Mouse (Mus musculus): ENCODE data around the gene Calml3. TPM values are rescaled to one million over a fixed set of nuclear protein-coding genes. Genes with fewer than 3 reads are reported as not detected.

Gene Calml3
- polyA plus RNA-seq, 1 experiment, result not detected

DNA sequence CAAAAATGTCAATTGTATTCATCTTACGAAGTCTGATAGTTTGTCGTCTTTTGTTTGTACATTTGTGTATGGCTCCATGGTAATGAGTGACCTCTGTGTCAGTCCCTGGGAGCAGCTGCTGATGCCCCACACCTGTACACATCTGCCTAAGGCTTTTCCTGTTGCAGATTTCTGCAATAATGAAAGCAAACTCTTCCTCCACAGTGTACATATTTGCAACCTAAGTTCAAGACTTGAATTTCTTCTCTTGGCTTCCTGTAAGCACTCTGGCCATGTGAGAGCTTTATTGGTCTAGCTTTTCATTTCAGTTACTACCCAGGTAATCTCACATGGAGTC, 14.6 kb upstream of the Calml3 start:
- TF ChIP-seq CTCF (IDR thresholded peaks at IDR 0.05; ENCODE audit: insufficient read depth, low read depth, low read length) (no peak), POLR2A (IDR thresholded peaks at IDR 0.05; ENCODE audit: insufficient read depth, low read depth, low read length) (no peak)
- Histone ChIP-seq H3K4me3 (ENCODE audit: insufficient read depth, low read depth, low read length) (no peak overlapping the region), H3K4me1 (ENCODE audit: control insufficient read depth, insufficient read depth, low read length) (no peaks in the 10 kb centered on the region), H3K27ac (ENCODE audit: insufficient read depth, low read depth, low read length) (no peak overlapping the region)
- 89% methylated on average over 2 of the region's 2 CpGs for WGBS

DNA sequence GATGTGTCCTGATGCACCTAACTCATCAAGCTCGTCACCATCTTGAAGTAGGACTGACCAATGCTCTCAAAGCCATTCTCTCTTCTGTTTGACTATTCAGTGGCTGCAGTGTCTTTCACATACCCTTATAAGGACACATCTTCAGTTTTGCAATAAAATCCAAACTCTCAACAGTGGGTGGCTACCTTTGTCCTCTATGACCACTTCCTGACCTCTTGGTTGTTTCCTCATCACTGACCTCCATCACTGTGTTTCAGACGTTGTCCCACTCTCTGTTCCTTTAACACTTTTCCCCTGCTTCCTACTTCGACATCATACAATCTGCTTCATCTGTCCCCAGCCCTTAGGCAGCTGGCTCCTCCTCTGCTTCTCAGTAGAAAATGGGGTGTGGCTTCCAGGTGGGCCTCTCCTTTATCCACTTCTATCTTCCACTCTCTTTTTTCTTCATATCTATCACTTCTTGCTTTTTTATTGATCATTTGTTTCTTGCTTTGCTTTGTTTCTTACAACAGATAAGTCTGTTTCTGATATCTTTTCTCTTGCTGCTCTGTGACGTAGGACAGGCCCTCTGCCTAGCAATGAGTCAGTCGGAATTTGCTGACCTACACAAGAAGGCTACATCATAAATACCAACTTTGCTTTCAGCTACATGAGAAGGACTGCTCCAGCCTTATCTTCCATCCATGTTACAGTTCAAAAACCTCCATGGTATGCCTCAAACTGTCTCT, 14.1 kb upstream of the Calml3 start:
- H3K4me3 ChIP-seq (ENCODE audit: insufficient read depth, low read depth, low read length), result no peak overlapping the region
- no peaks in the 10 kb centered on the region for H3K4me1 ChIP-seq (ENCODE audit: control insufficient read depth, insufficient read depth, low read length)
- no peak overlapping the region for H3K27ac ChIP-seq (ENCODE audit: insufficient read depth, low read depth, low read length)
- 87% methylated on average over 5 of the region's 5 CpGs for WGBS
- TF ChIP-seq CTCF (IDR thresholded peaks at IDR 0.05; ENCODE audit: insufficient read depth, low read depth, low read length) (no peak), POLR2A (IDR thresholded peaks at IDR 0.05; ENCODE audit: insufficient read depth, low read depth, low read length) (no peak)

DNA sequence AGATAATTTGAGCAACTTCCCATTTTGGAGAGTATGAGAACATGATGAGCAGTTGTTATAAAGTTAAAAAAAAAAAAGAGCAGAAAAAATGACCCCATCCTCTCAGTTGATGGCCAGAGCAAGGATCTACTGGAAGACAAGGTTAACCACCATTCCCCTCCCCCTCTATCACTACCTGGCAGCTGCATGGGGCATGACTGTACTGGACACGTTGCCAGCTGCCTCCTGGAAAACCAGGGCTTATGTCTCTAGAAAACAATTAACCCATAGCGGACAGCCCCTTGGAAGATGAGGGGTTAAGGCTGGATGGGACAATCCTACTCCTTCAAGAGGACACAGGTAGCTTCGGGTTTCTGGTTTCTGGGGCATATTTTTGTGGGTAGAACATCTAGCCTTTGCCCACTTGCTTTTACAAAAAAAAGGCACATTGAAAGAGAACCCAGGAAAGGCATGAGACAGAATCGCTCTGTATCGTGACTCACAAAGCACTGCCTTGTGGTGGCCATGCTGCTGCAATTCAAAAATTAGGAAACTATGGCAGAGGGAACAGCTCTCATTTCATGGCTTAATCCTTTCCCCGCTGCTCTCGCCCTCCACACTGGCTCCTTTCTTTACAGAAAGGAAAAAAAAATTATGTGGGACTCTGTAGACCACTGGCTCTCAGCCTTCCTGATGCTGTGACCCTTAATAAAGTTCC, 3.2 kb upstream of the Calml3 start:
- TF ChIP-seq CTCF (IDR thresholded peaks at IDR 0.05; ENCODE audit: insufficient read depth, low read depth, low read length), result no peak
- TF ChIP-seq POLR2A (IDR thresholded peaks at IDR 0.05; ENCODE audit: insufficient read depth, low read depth, low read length), result no peak
- no peaks in the 10 kb centered on the region for H3K4me1 ChIP-seq (ENCODE audit: control insufficient read depth, insufficient read depth, low read length)
- 42% methylated on average over 7 of the region's 7 CpGs for WGBS

DNA sequence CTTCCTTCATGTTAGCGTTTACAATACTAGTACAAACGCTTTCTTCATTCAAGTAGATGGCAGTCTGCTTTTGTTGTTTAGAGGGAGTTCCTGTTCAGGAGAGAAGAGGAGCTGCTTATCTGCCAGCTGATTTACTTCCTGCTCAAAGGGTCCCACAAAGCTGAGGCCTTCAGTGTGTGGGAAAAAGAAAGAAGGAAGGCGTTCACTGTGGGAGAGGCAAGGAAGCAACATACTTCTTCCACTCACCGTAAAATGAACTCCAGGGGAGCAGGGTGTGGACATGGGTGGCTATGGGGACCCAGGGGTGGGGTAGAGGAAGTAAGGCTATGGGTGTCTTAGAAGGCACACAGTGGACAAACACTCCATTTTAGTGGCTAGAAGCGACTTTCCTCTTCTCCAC, 1.5 kb upstream of the Calml3 start:
- no peak overlapping the region for H3K4me3 ChIP-seq (ENCODE audit: insufficient read depth, low read depth, low read length)
- 83% methylated on average over 5 of the region's 5 CpGs for WGBS
- no peaks in the 10 kb centered on the region for H3K4me1 ChIP-seq (ENCODE audit: control insufficient read depth, insufficient read depth, low read length)
- no peak overlapping the region for H3K27ac ChIP-seq (ENCODE audit: insufficient read depth, low read depth, low read length)
- no peak for TF ChIP-seq POLR2A (IDR thresholded peaks at IDR 0.05; ENCODE audit: insufficient read depth, low read depth, low read length)
- TF ChIP-seq CTCF (IDR thresholded peaks at IDR 0.05; ENCODE audit: insufficient read depth, low read depth, low read length), result no peak

More for the DNA sequence above, 3.2 kb upstream of the Calml3 start:
- no peak overlapping the region for H3K27ac ChIP-seq (ENCODE audit: insufficient read depth, low read depth, low read length)
- no peak overlapping the region for H3K4me3 ChIP-seq (ENCODE audit: insufficient read depth, low read depth, low read length)

DNA sequence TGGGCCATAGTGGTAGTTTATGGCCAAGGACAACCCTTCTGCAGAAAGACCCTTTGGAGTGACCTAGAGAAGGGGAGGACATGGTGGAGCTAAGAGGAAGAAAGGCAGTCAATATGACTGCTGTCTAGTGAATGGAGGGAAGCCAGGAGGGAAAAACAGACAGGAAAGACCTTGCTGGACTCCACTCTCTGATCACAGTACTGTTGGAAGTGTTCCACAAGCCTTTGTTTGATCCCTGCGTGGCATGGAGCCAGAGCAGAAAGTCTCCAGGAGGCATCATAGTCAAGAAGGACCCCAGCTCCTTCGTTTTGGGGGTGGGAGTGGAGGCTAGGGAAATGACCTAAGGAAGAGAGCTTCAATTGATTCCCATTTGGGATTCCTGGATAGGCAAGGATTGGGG, 1.0 kb upstream of the Calml3 start:
- Histone ChIP-seq H3K4me3 (ENCODE audit: insufficient read depth, low read depth, low read length) (no peak overlapping the region), H3K27ac (ENCODE audit: insufficient read depth, low read depth, low read length) (no peak overlapping the region), H3K4me1 (ENCODE audit: control insufficient read depth, insufficient read depth, low read length) (no peaks in the 10 kb centered on the region)
- 25% methylated on average over 2 of the region's 2 CpGs for WGBS
- TF ChIP-seq CTCF (IDR thresholded peaks at IDR 0.05; ENCODE audit: insufficient read depth, low read depth, low read length) (no peak), POLR2A (IDR thresholded peaks at IDR 0.05; ENCODE audit: insufficient read depth, low read depth, low read length) (no peak)

DNA sequence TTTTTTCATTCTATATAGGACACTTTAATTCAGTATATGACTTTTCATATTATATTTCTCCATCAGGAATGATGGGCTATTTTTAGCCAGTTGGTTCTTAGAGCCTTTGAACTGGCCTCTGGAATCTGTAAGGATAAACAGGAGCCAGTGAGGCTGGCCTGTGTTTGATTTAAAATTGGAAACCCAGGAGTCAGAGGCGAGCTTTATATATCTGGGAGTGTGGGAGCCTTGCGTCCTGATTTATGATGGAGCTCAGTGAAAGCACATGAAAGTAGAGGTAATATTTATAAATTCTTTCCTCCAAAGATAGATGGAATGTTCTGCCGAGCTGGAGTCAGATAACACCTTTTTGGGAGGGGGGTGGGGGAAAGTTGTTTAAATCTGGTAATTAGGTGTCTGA, 4.7 kb downstream of the Calml3 start:
- Histone ChIP-seq H3K27ac (ENCODE audit: insufficient read depth, low read depth, low read length) (no peak overlapping the region), H3K4me3 (ENCODE audit: insufficient read depth, low read depth, low read length) (no peak overlapping the region), H3K4me1 (ENCODE audit: control insufficient read depth, insufficient read depth, low read length) (no peaks in the 10 kb centered on the region)
- WGBS, result 83% methylated on average over 3 of the region's 3 CpGs
- no peak for TF ChIP-seq POLR2A (IDR thresholded peaks at IDR 0.05; ENCODE audit: insufficient read depth, low read depth, low read length)
- no peak for TF ChIP-seq CTCF (IDR thresholded peaks at IDR 0.05; ENCODE audit: insufficient read depth, low read depth, low read length)

DNA sequence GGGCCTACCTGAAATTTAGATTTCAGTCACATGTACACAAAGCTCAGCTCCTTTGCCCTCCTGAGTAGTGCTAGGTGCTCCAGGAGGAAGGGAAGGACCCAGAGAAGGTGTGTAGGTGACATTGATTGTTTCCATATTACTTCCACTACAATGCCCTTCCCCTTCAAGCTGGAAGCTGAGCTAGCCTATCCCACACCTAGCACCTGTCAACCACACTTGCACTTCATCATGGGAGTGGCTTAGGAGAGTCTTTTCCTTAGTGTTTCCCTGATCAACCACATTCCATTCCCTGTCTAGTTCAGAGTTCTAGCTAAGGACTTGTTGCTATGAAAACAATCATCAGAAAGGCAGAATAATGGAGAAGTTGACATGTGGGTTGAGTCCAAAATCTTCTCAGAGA, 5.4 kb downstream of the Calml3 start:
- H3K4me3 ChIP-seq (ENCODE audit: insufficient read depth, low read depth, low read length), result no peak overlapping the region
- TF ChIP-seq POLR2A (IDR thresholded peaks at IDR 0.05; ENCODE audit: insufficient read depth, low read depth, low read length) (no peak), CTCF (IDR thresholded peaks at IDR 0.05; ENCODE audit: insufficient read depth, low read depth, low read length) (no peak)
- no peaks in the 10 kb centered on the region for H3K4me1 ChIP-seq (ENCODE audit: control insufficient read depth, insufficient read depth, low read length)
- no peak overlapping the region for H3K27ac ChIP-seq (ENCODE audit: insufficient read depth, low read depth, low read length)

DNA sequence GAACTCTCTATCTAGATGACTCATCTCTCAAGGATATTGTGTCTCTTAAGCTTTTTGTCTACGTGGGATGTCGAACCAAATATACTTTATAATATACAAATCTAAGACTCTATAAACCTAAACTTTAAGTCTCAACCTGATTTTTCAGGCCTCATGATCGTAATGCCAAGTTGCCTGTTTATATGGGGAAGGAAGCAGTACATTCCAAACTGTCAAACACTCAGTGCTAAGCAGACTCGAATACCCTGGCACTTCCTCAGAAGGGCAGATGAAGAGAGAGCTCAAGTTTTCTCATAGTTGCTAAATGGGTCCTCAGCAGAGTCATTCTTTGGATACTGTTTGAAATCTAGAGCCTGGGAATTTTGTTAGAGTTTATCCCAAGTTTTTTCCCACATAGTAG, 7.5 kb downstream of the Calml3 start:
- no peak for TF ChIP-seq CTCF (IDR thresholded peaks at IDR 0.05; ENCODE audit: insufficient read depth, low read depth, low read length)
- no peak for TF ChIP-seq POLR2A (IDR thresholded peaks at IDR 0.05; ENCODE audit: insufficient read depth, low read depth, low read length)
- no peak overlapping the region for H3K4me3 ChIP-seq (ENCODE audit: insufficient read depth, low read depth, low read length)
- no peak overlapping the region for H3K27ac ChIP-seq (ENCODE audit: insufficient read depth, low read depth, low read length)
- WGBS, result 79% methylated on average over 4 of the region's 4 CpGs
- H3K4me1 ChIP-seq (ENCODE audit: control insufficient read depth, insufficient read depth, low read length), result no peaks in the 10 kb centered on the region

DNA sequence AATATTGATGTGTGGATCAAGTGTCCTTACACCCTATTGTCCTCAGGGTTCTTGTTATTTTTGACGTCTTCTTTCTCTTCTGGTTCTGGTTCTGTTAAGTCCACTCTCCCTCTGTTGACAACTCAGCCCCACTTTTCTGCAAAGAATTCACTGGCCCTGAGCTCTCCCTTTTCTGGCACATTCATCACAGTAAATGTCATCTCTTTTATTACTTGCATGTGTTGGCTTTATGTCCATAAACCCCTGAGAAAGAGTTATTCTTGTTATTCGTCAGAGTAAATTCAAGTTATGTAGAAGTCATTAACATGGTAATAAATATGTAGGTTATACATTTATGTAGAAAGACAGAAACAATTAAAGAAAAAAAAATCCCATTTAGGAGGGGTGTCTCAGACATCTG, 14.6 kb downstream of the Calml3 start:
- no peak for TF ChIP-seq CTCF (IDR thresholded peaks at IDR 0.05; ENCODE audit: insufficient read depth, low read depth, low read length)
- Histone ChIP-seq H3K27ac (ENCODE audit: insufficient read depth, low read depth, low read length) (no peak overlapping the region), H3K4me3 (ENCODE audit: insufficient read depth, low read depth, low read length) (no peak overlapping the region), H3K4me1 (ENCODE audit: control insufficient read depth, insufficient read depth, low read length) (no peaks in the 10 kb centered on the region)
- WGBS, result 81% methylated on average over 2 of the region's 2 CpGs
